Mouse (Mus musculus): ENCODE data around the gene Bap1. TPM values are rescaled to one million over a fixed set of nuclear protein-coding genes. Genes with fewer than 3 reads are reported as not detected.

Bap1 gene
- total RNA-seq, 2 experiments from 2014 or later = 15.5 to 58.7 TPM

DNA sequence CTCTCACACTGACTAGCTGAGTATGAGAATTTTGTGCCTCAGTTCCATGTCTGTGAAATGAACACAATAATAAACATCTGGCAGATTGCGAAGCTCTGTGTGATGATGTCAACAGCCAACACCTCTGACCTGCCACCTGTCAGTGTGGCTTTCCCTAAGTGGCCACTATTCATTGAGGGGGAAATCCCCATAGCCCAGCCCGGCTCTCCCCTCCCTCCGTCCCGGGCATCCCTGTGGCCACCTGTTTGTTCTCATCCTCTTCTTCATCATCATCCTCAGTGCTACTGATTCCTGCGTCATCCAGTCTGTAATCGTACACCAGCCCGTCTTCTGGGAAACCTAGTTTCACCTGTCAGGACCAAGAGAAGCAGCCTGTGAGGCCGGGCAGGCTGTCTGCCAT is 34.5 kb downstream of the Bap1 start:
- no peak for ATAC-seq (replicated peaks; ENCODE audit: low FRiP score, poor library complexity, severe bottlenecking)

Other genes with a start within 250 kb of the Bap1 start
- 77.8 and 139 TPM in 2 replicates for gene Spcs1, start 249.8 kb upstream of the Bap1 start, total RNA-seq (2015; ENCODE audit: low replicate concordance)
- gene Spcs1, start 249.8 kb upstream of the Bap1 start, total RNA-seq (2017; ENCODE audit: low replicate concordance) = 41.7 and 80.6 TPM in 2 replicates
- 137 and 157 TPM in 2 replicates for gene Pbrm1, start 232.3 kb upstream of the Bap1 start, total RNA-seq (2015; ENCODE audit: low replicate concordance)
- gene Pbrm1, start 232.3 kb upstream of the Bap1 start, total RNA-seq (2017; ENCODE audit: low replicate concordance) = 163 and 194 TPM in 2 replicates
- gene Gnl3, start 232.3 kb upstream of the Bap1 start, total RNA-seq (2015; ENCODE audit: low replicate concordance) = 53.7 and 58.0 TPM in 2 replicates
- 33.6 and 40.5 TPM in 2 replicates for gene Gnl3, start 232.3 kb upstream of the Bap1 start, total RNA-seq (2017; ENCODE audit: low replicate concordance)
- gene Smim4, start 122.5 kb upstream of the Bap1 start, total RNA-seq (2015; ENCODE audit: low replicate concordance) = 20.2 and 35.2 TPM in 2 replicates
- 11.2 and 15.3 TPM in 2 replicates for gene Smim4, start 122.5 kb upstream of the Bap1 start, total RNA-seq (2017; ENCODE audit: low replicate concordance)
- gene Nt5dc2, start 120.4 kb upstream of the Bap1 start, total RNA-seq (2015; ENCODE audit: low replicate concordance) = 10.9 and 25.2 TPM in 2 replicates
- 9.9 and 11.0 TPM in 2 replicates for gene Nt5dc2, start 120.4 kb upstream of the Bap1 start, total RNA-seq (2017; ENCODE audit: low replicate concordance)
- 27.2 TPM in 1 of 2 replicates, not detected in the other for gene Stab1, start 82.8 kb upstream of the Bap1 start, total RNA-seq (2015; ENCODE audit: low replicate concordance)
- gene Stab1, start 82.8 kb upstream of the Bap1 start, total RNA-seq (2017; ENCODE audit: low replicate concordance) = 0.64 TPM in 1 of 2 replicates, not detected in the other
- gene Tnnc1, start 43.1 kb upstream of the Bap1 start, total RNA-seq (2015; ENCODE audit: low replicate concordance) = not detected in 2 replicates
- gene Tnnc1, start 43.1 kb upstream of the Bap1 start, total RNA-seq (2017; ENCODE audit: low replicate concordance) = not detected in 2 replicates
- 55.1 and 59.1 TPM in 2 replicates for gene Nisch, start 34.5 kb upstream of the Bap1 start, total RNA-seq (2015; ENCODE audit: low replicate concordance)
- gene Nisch, start 34.5 kb upstream of the Bap1 start, total RNA-seq (2017; ENCODE audit: low replicate concordance) = 48.8 and 49.1 TPM in 2 replicates
- gene Sema3g, start 33.6 kb upstream of the Bap1 start, total RNA-seq (2015; ENCODE audit: low replicate concordance) = not detected in 2 replicates
- not detected in 2 replicates for gene Sema3g, start 33.6 kb upstream of the Bap1 start, total RNA-seq (2017; ENCODE audit: low replicate concordance)
- 2.1 and 7.2 TPM in 2 replicates for gene Phf7, start 133 bp upstream of the Bap1 start, total RNA-seq (2015; ENCODE audit: low replicate concordance)
- gene Phf7, start 133 bp upstream of the Bap1 start, total RNA-seq (2017; ENCODE audit: low replicate concordance) = 3.1 and 4.4 TPM in 2 replicates
- 0.36 TPM in 1 of 2 replicates, not detected in the other for gene Dnah1, start 72.4 kb downstream of the Bap1 start, total RNA-seq (2015; ENCODE audit: low replicate concordance)
- under 0.01 TPM in 1 of 2 replicates, not detected in the other for gene Dnah1, start 72.4 kb downstream of the Bap1 start, total RNA-seq (2017; ENCODE audit: low replicate concordance)
- 18.0 and 29.9 TPM in 2 replicates for gene Capn7, start 85.2 kb downstream of the Bap1 start, total RNA-seq (2015; ENCODE audit: low replicate concordance)
- 19.0 and 23.8 TPM in 2 replicates for gene Capn7, start 85.2 kb downstream of the Bap1 start, total RNA-seq (2017; ENCODE audit: low replicate concordance)
- gene Sh3bp5, start 184.6 kb downstream of the Bap1 start, total RNA-seq (2015; ENCODE audit: low replicate concordance) = 6.8 and 9.6 TPM in 2 replicates
- 3.9 and 6.7 TPM in 2 replicates for gene Sh3bp5, start 184.6 kb downstream of the Bap1 start, total RNA-seq (2017; ENCODE audit: low replicate concordance)
- gene Eaf1, start 242.9 kb downstream of the Bap1 start, total RNA-seq (2015; ENCODE audit: low replicate concordance) = 21.0 and 22.0 TPM in 2 replicates
- gene Eaf1, start 242.9 kb downstream of the Bap1 start, total RNA-seq (2017; ENCODE audit: low replicate concordance) = 32.3 and 41.6 TPM in 2 replicates
- 16.2 and 26.8 TPM in 2 replicates for gene Mettl6, start 243.6 kb downstream of the Bap1 start, total RNA-seq (2015; ENCODE audit: low replicate concordance)
- gene Mettl6, start 243.6 kb downstream of the Bap1 start, total RNA-seq (2017; ENCODE audit: low replicate concordance) = 20.2 and 83.3 TPM in 2 replicates